Mouse (Mus musculus): ENCODE measurements around the gene Tmem89. TPM values are rescaled to one million over a fixed set of nuclear protein-coding genes. Genes with fewer than 3 reads are reported as not detected.

Gene Tmem89
- polyA plus RNA-seq (2012; rRNA removed) (0.24 and 0.44 TPM in 2 replicates), polyA plus RNA-seq (2014; fragmentation: Nextera tagmentation; extraction: Ambion mirVana) (0.22 TPM in 1 of 2 replicates, not detected in the other)

- no peak for TF ChIP-seq POLR2A (IDR thresholded peaks at IDR 0.05; ENCODE audit: borderline replicate concordance, extremely low read depth, insufficient read depth, insufficient read length)
- Histone ChIP-seq H3K36me3 (ENCODE audit: control insufficient read depth, insufficient read depth, low read length) (no peaks in the 10 kb centered on the region), H3K4me2 (replicated peaks; ENCODE audit: low read depth, low read length, severe bottlenecking) (no peak within 1 kb of the TSS), H3K4me1 (ENCODE audit: control insufficient read depth, insufficient read depth, low read length) (no peaks in the 10 kb centered on the region), H3K27ac (replicated peaks; ENCODE audit: low read depth, low read length) (no peak within 1 kb of the TSS), H3K9ac (ENCODE audit: low read depth, low read length, severe bottlenecking) (no peak within 1 kb of the TSS), H3K27me3 (ENCODE audit: control insufficient read depth, insufficient read depth, low read length) (no peaks in the 10 kb centered on the region), H3K9me3 (ENCODE audit: control insufficient read depth, low read length) (no peaks in the 10 kb centered on the region), H3K4me3 (replicated peaks; ENCODE audit: low read length) (no peak within 1 kb of the TSS)
- ATAC-seq (ENCODE audit: low FRiP score, low read depth) = no peak
- DNase-seq (ENCODE audit: low spot score) = no peak
- 75% methylated on average over 6 of the region's 6 CpGs for WGBS
These were observed at the start of gene Tmem89 for GRCm38 (mm10) chr9:108914491-108914890. Tmem89 (plus strand) TSS chr9:108914619.

- no peak overlapping the region for H3K27ac ChIP-seq (replicated peaks; ENCODE audit: low read depth, low read length)
- H3K4me3 ChIP-seq (replicated peaks; ENCODE audit: low read length) = no peak overlapping the region
- no peak for DNase-seq (ENCODE audit: low spot score)
- no peak overlapping the region for H3K4me2 ChIP-seq (replicated peaks; ENCODE audit: low read depth, low read length, severe bottlenecking)
- H3K27me3 ChIP-seq (ENCODE audit: control insufficient read depth, insufficient read depth, low read length) = no peaks in the 10 kb centered on the region
- no peak for TF ChIP-seq POLR2A (IDR thresholded peaks at IDR 0.05; ENCODE audit: borderline replicate concordance, extremely low read depth, insufficient read depth, insufficient read length)
- no peaks in the 10 kb centered on the region for H3K36me3 ChIP-seq (ENCODE audit: control insufficient read depth, insufficient read depth, low read length)
- WGBS = 70% methylated on average over 6 of the region's 6 CpGs
- ATAC-seq (ENCODE audit: low FRiP score, low read depth) = no peak
- H3K9me3 ChIP-seq (ENCODE audit: control insufficient read depth, low read length) = no peaks in the 10 kb centered on the region
- H3K4me1 ChIP-seq (ENCODE audit: control insufficient read depth, insufficient read depth, low read length) = no peaks in the 10 kb centered on the region
- H3K9ac ChIP-seq (ENCODE audit: low read depth, low read length, severe bottlenecking) = no peak overlapping the region
These were observed 2.1 kb upstream of the Tmem89 start for GRCm38 (mm10) chr9:108912308-108912707.

- Histone ChIP-seq H3K36me3 (ENCODE audit: control insufficient read depth, insufficient read depth, low read length) (no peaks in the 10 kb centered on the region), H3K4me2 (replicated peaks; ENCODE audit: low read depth, low read length, severe bottlenecking) (no peak overlapping the region), H3K27me3 (ENCODE audit: control insufficient read depth, insufficient read depth, low read length) (no peaks in the 10 kb centered on the region), H3K9me3 (ENCODE audit: control insufficient read depth, low read length) (no peaks in the 10 kb centered on the region), H3K4me1 (ENCODE audit: control insufficient read depth, insufficient read depth, low read length) (no peaks in the 10 kb centered on the region), H3K27ac (replicated peaks; ENCODE audit: low read depth, low read length) (no peak overlapping the region), H3K9ac (ENCODE audit: low read depth, low read length, severe bottlenecking) (no peak overlapping the region), H3K4me3 (replicated peaks; ENCODE audit: low read length) (no peak overlapping the region)
- DNase-seq (ENCODE audit: low spot score) (no peak), ATAC-seq (ENCODE audit: low FRiP score, low read depth) (no peak)
- no peak for TF ChIP-seq POLR2A (IDR thresholded peaks at IDR 0.05; ENCODE audit: borderline replicate concordance, extremely low read depth, insufficient read depth, insufficient read length)
- 87% methylated on average over 7 of the region's 7 CpGs for WGBS
These were observed 1.3 kb upstream of the Tmem89 start for GRCm38 (mm10) chr9:108913161-108913560.

- DNase-seq (ENCODE audit: low spot score) = no peak
These were observed 798 bp upstream of the Tmem89 start for GRCm38 (mm10) chr9:108913621-108914020.

GRCm38 (mm10) chr9:108925897-108926296 lies 11.5 kb downstream of the Tmem89 start:
- ATAC-seq (ENCODE audit: low FRiP score, low read depth) (no peak), DNase-seq (ENCODE audit: low spot score) (no peak)
- no peak overlapping the region for H3K27ac ChIP-seq (replicated peaks; ENCODE audit: low read depth, low read length)
- H3K4me3 ChIP-seq (replicated peaks; ENCODE audit: low read length) = no peak overlapping the region
- H3K4me1 ChIP-seq (ENCODE audit: control insufficient read depth, insufficient read depth, low read length) = no peaks in the 10 kb centered on the region
- 50% methylated on average over 8 of the region's 8 CpGs for whole genome bisulfite sequencing
- no peak for TF ChIP-seq POLR2A (IDR thresholded peaks at IDR 0.05; ENCODE audit: borderline replicate concordance, extremely low read depth, insufficient read depth, insufficient read length)
- H3K4me2 ChIP-seq (replicated peaks; ENCODE audit: low read depth, low read length, severe bottlenecking) = no peak overlapping the region
- no peak overlapping the region for H3K9ac ChIP-seq (ENCODE audit: low read depth, low read length, severe bottlenecking)
- no peaks in the 10 kb centered on the region for H3K9me3 ChIP-seq (ENCODE audit: control insufficient read depth, low read length)
- no peaks in the 10 kb centered on the region for H3K36me3 ChIP-seq (ENCODE audit: control insufficient read depth, insufficient read depth, low read length)
- no peaks in the 10 kb centered on the region for H3K27me3 ChIP-seq (ENCODE audit: control insufficient read depth, insufficient read depth, low read length)

More at GRCm38 (mm10) chr9:108913621-108914020, 798 bp upstream of the Tmem89 start:
- Histone ChIP-seq H3K4me1 (ENCODE audit: control insufficient read depth, insufficient read depth, low read length) (no peaks in the 10 kb centered on the region), H3K27me3 (ENCODE audit: control insufficient read depth, insufficient read depth, low read length) (no peaks in the 10 kb centered on the region), H3K4me3 (replicated peaks; ENCODE audit: low read length) (no peak overlapping the region), H3K9ac (ENCODE audit: low read depth, low read length, severe bottlenecking) (no peak overlapping the region), H3K9me3 (ENCODE audit: control insufficient read depth, low read length) (no peaks in the 10 kb centered on the region), H3K27ac (replicated peaks; ENCODE audit: low read depth, low read length) (no peak overlapping the region), H3K4me2 (replicated peaks; ENCODE audit: low read depth, low read length, severe bottlenecking) (no peak overlapping the region), H3K36me3 (ENCODE audit: control insufficient read depth, insufficient read depth, low read length) (no peaks in the 10 kb centered on the region)
- TF ChIP-seq POLR2A (IDR thresholded peaks at IDR 0.05; ENCODE audit: borderline replicate concordance, extremely low read depth, insufficient read depth, insufficient read length) = no peak
- ATAC-seq (ENCODE audit: low FRiP score, low read depth) = no peak
- 68% methylated on average over 10 of the region's 10 CpGs for WGBS

- H3K4me2 ChIP-seq (replicated peaks; ENCODE audit: low read depth, low read length, severe bottlenecking) = no peak overlapping the region
- no peak for ATAC-seq (ENCODE audit: low FRiP score, low read depth)
- no peak overlapping the region for H3K4me3 ChIP-seq (replicated peaks; ENCODE audit: low read length)
- WGBS = 70% methylated on average over 3 of the region's 3 CpGs
- H3K36me3 ChIP-seq (ENCODE audit: control insufficient read depth, insufficient read depth, low read length) = no peaks in the 10 kb centered on the region
- H3K9ac ChIP-seq (ENCODE audit: low read depth, low read length, severe bottlenecking) = no peak overlapping the region
- no peak overlapping the region for H3K27ac ChIP-seq (replicated peaks; ENCODE audit: low read depth, low read length)
- no peaks in the 10 kb centered on the region for H3K9me3 ChIP-seq (ENCODE audit: control insufficient read depth, low read length)
- no peak for TF ChIP-seq POLR2A (IDR thresholded peaks at IDR 0.05; ENCODE audit: borderline replicate concordance, extremely low read depth, insufficient read depth, insufficient read length)
- H3K4me1 ChIP-seq (ENCODE audit: control insufficient read depth, insufficient read depth, low read length) = no peaks in the 10 kb centered on the region
- no peaks in the 10 kb centered on the region for H3K27me3 ChIP-seq (ENCODE audit: control insufficient read depth, insufficient read depth, low read length)
- no peak for DNase-seq (ENCODE audit: low spot score)
These were observed 14.0 kb downstream of the Tmem89 start for GRCm38 (mm10) chr9:108928424-108928823.

Data from limb, embryonic 14.5 days (tissue).